Mouse (Mus musculus): ENCODE measurements at regions not wholly inside any gene's neighbourhood (a gene's known extent, or its start where the extent isn't known, plus 50 kb on each side); places are given as distances from the start of the nearest gene placed in this dataset.

- no peak overlapping the region for H3K4me3 ChIP-seq (replicated peaks)
- WGBS: 21% methylated on average over 2 of the region's 2 CpGs
- H3K27ac ChIP-seq: peak overlapping the region; percentile 74
- no peak overlapping the region for H3K4me2 ChIP-seq
- no peaks in the 10 kb centered on the region for H3K27me3 ChIP-seq (replicated peaks)
- no peaks in the 10 kb centered on the region for H3K36me3 ChIP-seq
- 0 out of 2 replicates have a peak, but pooled peaks cover 3% of the 10 kb centered on the region for H3K4me1 ChIP-seq
- ATAC-seq (ENCODE audit: insufficient read depth, low FRiP score, low read depth): no peak; the same call in 1 of the 2 replicates
- H3K9me3 ChIP-seq: no peaks in the 10 kb centered on the region
- no peak overlapping the region for H3K9ac ChIP-seq
These were observed 303.5 kb downstream of the Meis1 start for GRCm38 (mm10) chr11:18715050-18715850.

- Histone ChIP-seq H3K27ac (peak overlapping the region; percentile 31; the same call in 1 of the 2 replicates), H3K9me3 (no peaks in the 10 kb centered on the region), H3K4me1 (0 out of 2 replicates have a peak, but pooled peaks cover 3% of the 10 kb centered on the region), H3K36me3 (no peaks in the 10 kb centered on the region), H3K27me3 (replicated peaks) (no peaks in the 10 kb centered on the region), H3K4me2 (no peak overlapping the region), H3K9ac (no peak overlapping the region), H3K4me3 (replicated peaks) (no peak overlapping the region)
- no peak for ATAC-seq (ENCODE audit: insufficient read depth, low FRiP score, low read depth)
- WGBS: 56% methylated on average over 5 of the region's 5 CpGs
These were observed 304.4 kb downstream of the Meis1 start for GRCm38 (mm10) chr11:18714400-18714799.

GRCm38 (mm10) chr11:18712642-18713053 is 306.1 kb downstream of the Meis1 start:
- WGBS: 44% methylated on average over 10 of the region's 10 CpGs
- H3K4me3 ChIP-seq (replicated peaks): no peak overlapping the region
- 0 out of 2 replicates have a peak, but pooled peaks cover 3% of the 10 kb centered on the region for H3K4me1 ChIP-seq
- no peaks in the 10 kb centered on the region for H3K27me3 ChIP-seq (replicated peaks)
- H3K4me2 ChIP-seq: no peak overlapping the region
- no peak overlapping the region for H3K27ac ChIP-seq
- H3K9me3 ChIP-seq: no peaks in the 10 kb centered on the region
- no peaks in the 10 kb centered on the region for H3K36me3 ChIP-seq
- ATAC-seq (ENCODE audit: insufficient read depth, low FRiP score, low read depth): no peak
- H3K9ac ChIP-seq: no peak overlapping the region

- Histone ChIP-seq H3K9me3 (no peaks in the 10 kb centered on the region), H3K4me1 (no peaks in the 10 kb centered on the region), H3K27me3 (replicated peaks) (no peaks in the 10 kb centered on the region), H3K27ac (no peak overlapping the region), H3K36me3 (no peaks in the 10 kb centered on the region), H3K4me2 (no peak overlapping the region), H3K4me3 (replicated peaks) (no peak overlapping the region), H3K9ac (no peak overlapping the region)
- ATAC-seq (ENCODE audit: insufficient read depth, low FRiP score, low read depth): no peak
- 72% methylated on average over 3 of the region's 3 CpGs for WGBS
These were observed 309.2 kb downstream of the Meis1 start for GRCm38 (mm10) chr11:18709628-18710027.

GRCm38 (mm10) chr11:18681593-18681992 is 337.2 kb downstream of the Meis1 start:
- no peak for ATAC-seq (ENCODE audit: insufficient read depth, low FRiP score, low read depth)

GRCm38 (mm10) chr11:18676876-18677275 is 341.9 kb downstream of the Meis1 start:
- WGBS: 80% methylated on average over 2 of the region's 2 CpGs

More at GRCm38 (mm10) chr11:18681593-18681992, 337.2 kb downstream of the Meis1 start:
- Histone ChIP-seq H3K9ac (no peak overlapping the region), H3K4me2 (no peak overlapping the region), H3K4me1 (no peaks in the 10 kb centered on the region), H3K27ac (no peak overlapping the region), H3K27me3 (replicated peaks) (no peaks in the 10 kb centered on the region), H3K36me3 (no peaks in the 10 kb centered on the region), H3K9me3 (no peaks in the 10 kb centered on the region), H3K4me3 (replicated peaks) (no peak overlapping the region)
- 75% methylated on average over 6 of the region's 6 CpGs for WGBS

GRCm38 (mm10) chr11:18670967-18671366 is 347.8 kb downstream of the Meis1 start:
- Histone ChIP-seq H3K9me3 (no peaks in the 10 kb centered on the region), H3K9ac (no peak overlapping the region), H3K27me3 (replicated peaks) (no peaks in the 10 kb centered on the region), H3K36me3 (no peaks in the 10 kb centered on the region), H3K4me2 (no peak overlapping the region), H3K4me1 (no peaks in the 10 kb centered on the region), H3K4me3 (replicated peaks) (no peak overlapping the region), H3K27ac (no peak overlapping the region)
- 78% methylated on average over 2 of the region's 2 CpGs for WGBS
- no peak for ATAC-seq (ENCODE audit: insufficient read depth, low FRiP score, low read depth)

More at GRCm38 (mm10) chr11:18676876-18677275, 341.9 kb downstream of the Meis1 start:
- Histone ChIP-seq H3K4me1 (no peaks in the 10 kb centered on the region), H3K4me3 (replicated peaks) (no peak overlapping the region), H3K4me2 (no peak overlapping the region), H3K27me3 (replicated peaks) (no peaks in the 10 kb centered on the region), H3K27ac (no peak overlapping the region), H3K9me3 (no peaks in the 10 kb centered on the region), H3K9ac (no peak overlapping the region), H3K36me3 (no peaks in the 10 kb centered on the region)
- ATAC-seq (ENCODE audit: insufficient read depth, low FRiP score, low read depth): no peak

GRCm38 (mm10) chr11:18669322-18669721 is 349.5 kb downstream of the Meis1 start:
- 79% methylated on average over 2 of the region's 2 CpGs for WGBS
- Histone ChIP-seq H3K9me3 (no peaks in the 10 kb centered on the region), H3K4me2 (no peak overlapping the region), H3K27ac (no peak overlapping the region), H3K36me3 (no peaks in the 10 kb centered on the region), H3K27me3 (replicated peaks) (no peaks in the 10 kb centered on the region), H3K9ac (no peak overlapping the region), H3K4me3 (replicated peaks) (no peak overlapping the region), H3K4me1 (no peaks in the 10 kb centered on the region)
- no peak for ATAC-seq (ENCODE audit: insufficient read depth, low FRiP score, low read depth)

GRCm38 (mm10) chr11:18656358-18656757 is 362.4 kb downstream of the Meis1 start:
- no peaks in the 10 kb centered on the region for H3K27me3 ChIP-seq (replicated peaks)
- H3K27ac ChIP-seq: no peak overlapping the region
- 70% methylated on average over 1 of the region's 1 CpGs for WGBS
- H3K9ac ChIP-seq: no peak overlapping the region
- no peak overlapping the region for H3K4me3 ChIP-seq (replicated peaks)
- H3K4me2 ChIP-seq: no peak overlapping the region
- H3K9me3 ChIP-seq: no peaks in the 10 kb centered on the region
- ATAC-seq (ENCODE audit: insufficient read depth, low FRiP score, low read depth): no peak
- H3K4me1 ChIP-seq: no peaks in the 10 kb centered on the region
- H3K36me3 ChIP-seq: no peaks in the 10 kb centered on the region

- Histone ChIP-seq H3K4me3 (replicated peaks) (no peak overlapping the region), H3K36me3 (no peaks in the 10 kb centered on the region), H3K4me1 (no peaks in the 10 kb centered on the region), H3K9me3 (no peaks in the 10 kb centered on the region), H3K27ac (no peak overlapping the region), H3K27me3 (replicated peaks) (no peaks in the 10 kb centered on the region), H3K9ac (no peak overlapping the region), H3K4me2 (no peak overlapping the region)
- no peak for ATAC-seq (ENCODE audit: insufficient read depth, low FRiP score, low read depth)
- 67% methylated on average over 5 of the region's 5 CpGs for WGBS
These were observed 386.6 kb downstream of the Meis1 start for GRCm38 (mm10) chr11:18631975-18632773.

GRCm38 (mm10) chr11:18631570-18631969 is 387.2 kb downstream of the Meis1 start:
- Histone ChIP-seq H3K4me3 (replicated peaks) (no peak overlapping the region), H3K4me2 (no peak overlapping the region), H3K9ac (no peak overlapping the region), H3K9me3 (no peaks in the 10 kb centered on the region), H3K4me1 (no peaks in the 10 kb centered on the region), H3K27me3 (replicated peaks) (no peaks in the 10 kb centered on the region), H3K36me3 (no peaks in the 10 kb centered on the region), H3K27ac (no peak overlapping the region)
- ATAC-seq (ENCODE audit: insufficient read depth, low FRiP score, low read depth): no peak
- 85% methylated on average over 7 of the region's 7 CpGs for WGBS

GRCm38 (mm10) chr11:18621777-18622176 is 397.0 kb downstream of the Meis1 start:
- Histone ChIP-seq H3K4me3 (replicated peaks) (no peak overlapping the region), H3K9ac (no peak overlapping the region), H3K27me3 (replicated peaks) (no peaks in the 10 kb centered on the region), H3K36me3 (no peaks in the 10 kb centered on the region), H3K4me1 (no peaks in the 10 kb centered on the region), H3K27ac (peak overlapping the region; percentile 45), H3K4me2 (no peak overlapping the region), H3K9me3 (no peaks in the 10 kb centered on the region)
- peak; percentile 50; the same call in 1 of the 2 replicates for ATAC-seq (ENCODE audit: insufficient read depth, low FRiP score, low read depth)
- WGBS: 51% methylated on average over 3 of the region's 3 CpGs
